Mouse (Mus musculus) liver, adult 2 months (tissue): Measurements from ENCODE around the gene Nr5a1.

Experiments
- CTCF ChIP-seq: fragments of 200-500 bp; IDR thresholded peaks from 2 replicates; pipeline ENCODE4 v1.5.1; 2011; ENCODE audit warnings: low read depth, low read length, control low read depth
- POLR2A ChIP-seq: fragments of 200-500 bp; IDR thresholded peaks from 2 replicates; pipeline ENCODE4 v1.6.1; 2011; ENCODE audit warnings: low read length, control low read depth; ENCODE audit not compliant: insufficient read depth; ENCODE audit errors: extremely low read depth

DNA sequence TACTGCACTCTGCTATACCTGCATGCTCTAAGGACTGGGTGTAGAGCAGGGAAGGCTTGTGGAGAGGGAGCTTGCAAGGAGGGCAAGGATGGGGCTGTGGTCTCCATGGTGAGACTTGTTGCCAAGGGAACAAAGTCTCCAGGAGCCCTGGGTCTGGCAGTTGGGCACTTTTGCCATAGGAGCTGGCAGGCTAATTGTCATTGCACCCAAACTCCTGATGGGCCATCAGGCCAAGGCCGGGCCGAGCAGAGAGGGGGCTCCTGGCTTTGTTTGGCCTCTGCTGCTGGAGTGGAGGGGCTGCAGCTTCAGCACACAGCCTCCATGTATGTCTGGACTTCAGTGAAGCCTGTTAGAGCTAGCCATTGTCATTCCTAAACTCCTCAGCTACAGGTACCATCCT, 6.3 kb upstream of the Nr5a1 start:
- TF ChIP-seq CTCF: no peak
- TF ChIP-seq POLR2A: no peak
